Mouse (Mus musculus) heart, embryonic 15.5 days (tissue): Measurements from ENCODE around the gene Atp8a2. TPM values are rescaled to one million over a fixed set of nuclear protein-coding genes. Genes with fewer than 3 reads are reported as not detected.
"Not testable (repeated sequence)": the region's sequence is repeated elsewhere in the genome, so short reads cannot be mapped to it uniquely, and the experiment has no call there.

Experiments used
- ATAC-seq: fragments of 200-750 bp; cut with Nextera tagmentation; replicated peaks from 2 replicates; pipeline ENCODE4 v1.8.0; 2017; ENCODE audit warnings: low read depth, moderate TSS enrichment; ENCODE audit not compliant: insufficient number of reproducible peaks, insufficient read depth, low FRiP score
- H3K27ac ChIP-seq: fragments of 300-500 bp; sonication (generic); 2 replicates; pipeline ENCODE4 v1.5.1; 2015; ENCODE audit warnings: mild to moderate bottlenecking, inconsistent platforms
- H3K27me3 ChIP-seq: fragments of 300-500 bp; sonication (generic); 2 replicates; pipeline ENCODE4 v1.6.1; 2015; ENCODE audit warnings: inconsistent platforms
- H3K36me3 ChIP-seq: fragments of 300-500 bp; sonication (generic); 2 replicates; pipeline ENCODE4 v1.6.1; 2015; ENCODE audit warnings: mild to moderate bottlenecking, inconsistent platforms
- H3K4me1 ChIP-seq: fragments of 300-500 bp; sonication (generic); replicated peaks from 2 replicates; pipeline ENCODE4 v1.6.1; 2015; ENCODE audit warnings: inconsistent platforms
- H3K4me2 ChIP-seq: fragments of 300-500 bp; sonication (generic); 2 replicates; pipeline ENCODE4 v1.6.1; 2015; ENCODE audit warnings: inconsistent platforms, mild to moderate bottlenecking, moderate library complexity
- H3K4me3 ChIP-seq: fragments of 300-500 bp; sonication (generic); 2 replicates; pipeline ENCODE4 v1.5.1; 2015; ENCODE audit warnings: mild to moderate bottlenecking, inconsistent platforms
- H3K9ac ChIP-seq: fragments of 300-500 bp; sonication (generic); 2 replicates; pipeline ENCODE4 v1.6.1; 2015; ENCODE audit warnings: mild to moderate bottlenecking, inconsistent platforms
- H3K9me3 ChIP-seq: fragments of 300-500 bp; sonication (generic); replicated peaks from 2 replicates; pipeline ENCODE4 v1.6.1; 2016; ENCODE audit warnings: inconsistent platforms
- WGBS: fragments of 180-500 bp; shearing (Covaris S2); methylation state at CpG from one replicate; pipeline ENCODE4 v1.1.7; 2015; ENCODE audit warnings: mixed read lengths; 5-methylcytosine and 5-hydroxymethylcytosine counted together
- polyA plus RNA-seq: library from polyadenylated mRNA; unstranded; fragments of >200 nt; fragmentation: Nextera tagmentation; extraction: Ambion mirVana; gene quantifications from 2 replicates; pipeline ENCODE4 v1.2.1, GENCODE M21; 2015

Atp8a2 gene
- polyA plus RNA-seq, 1 experiment from 2014 or later: 6.1 TPM

- 56% methylated on average over 14 of the region's 14 CpGs for WGBS
- Histone ChIP-seq H3K36me3 (no peaks in the 10 kb centered on the region), H3K4me3 (no peak overlapping the region), H3K9ac (no peak overlapping the region), H3K27ac (no peak overlapping the region), H3K9me3 (no peaks in the 10 kb centered on the region), H3K27me3 (no peaks in the 10 kb centered on the region), H3K4me2 (no peak overlapping the region), H3K4me1 (peaks cover 7% of the 10 kb centered on the region; the same call in 1 of the 2 replicates)
- ATAC-seq: no peak
Measured at GRCm38 (mm10) chr14:59839951-59840720, 356.8 kb downstream of the Atp8a2 start.

- H3K27ac ChIP-seq, H3K4me1 ChIP-seq, H3K27me3 ChIP-seq, H3K36me3 ChIP-seq, ATAC-seq, H3K9me3 ChIP-seq, H3K4me3 ChIP-seq, H3K4me2 ChIP-seq, H3K9ac ChIP-seq: not testable (repeated sequence)
- WGBS: 85% methylated on average over 1 of the region's 3 CpGs
Measured at GRCm38 (mm10) chr14:59838446-59839259, 358.3 kb downstream of the Atp8a2 start.

GRCm38 (mm10) chr14:59837691-59838241 lies 359.2 kb downstream of the Atp8a2 start:
- H3K9ac ChIP-seq, H3K27ac ChIP-seq, H3K27me3 ChIP-seq, H3K9me3 ChIP-seq, H3K4me3 ChIP-seq, H3K36me3 ChIP-seq, H3K4me2 ChIP-seq, H3K4me1 ChIP-seq, ATAC-seq: not testable (repeated sequence)
- no CpG with 5 or more reads among the region's 3 CpGs for WGBS

- no peaks in the 10 kb centered on the region for H3K36me3 ChIP-seq
- H3K4me2 ChIP-seq: no peak overlapping the region
- 52% methylated on average over 10 of the region's 10 CpGs for WGBS
- no peak overlapping the region for H3K4me3 ChIP-seq
- H3K9ac ChIP-seq: no peak overlapping the region
- no peak overlapping the region for H3K27ac ChIP-seq
- peaks cover 7% of the 10 kb centered on the region; the same call in 1 of the 2 replicates for H3K4me1 ChIP-seq
- ATAC-seq: no peak
- H3K9me3 ChIP-seq: no peaks in the 10 kb centered on the region
- no peaks in the 10 kb centered on the region for H3K27me3 ChIP-seq
Measured at GRCm38 (mm10) chr14:59836876-59837543, 360.0 kb downstream of the Atp8a2 start.

- no peak overlapping the region for H3K9ac ChIP-seq
- H3K27me3 ChIP-seq: no peaks in the 10 kb centered on the region
- 78% methylated on average over 5 of the region's 5 CpGs for WGBS
- H3K4me2 ChIP-seq: no peak overlapping the region
- H3K27ac ChIP-seq: no peak overlapping the region
- no peak for ATAC-seq
- H3K9me3 ChIP-seq: no peaks in the 10 kb centered on the region
- H3K36me3 ChIP-seq: no peaks in the 10 kb centered on the region
- no peak overlapping the region for H3K4me3 ChIP-seq
- H3K4me1 ChIP-seq: peaks cover 3% of the 10 kb centered on the region; the same call in 1 of the 2 replicates
Measured at GRCm38 (mm10) chr14:59829580-59829979, 367.4 kb downstream of the Atp8a2 start.

GRCm38 (mm10) chr14:59827409-59827808 lies 369.6 kb downstream of the Atp8a2 start:
- no peak for ATAC-seq
- 47% methylated on average over 5 of the region's 5 CpGs for WGBS

GRCm38 (mm10) chr14:59820115-59820419 lies 376.9 kb downstream of the Atp8a2 start:
- no peak overlapping the region for H3K9ac ChIP-seq
- H3K9me3 ChIP-seq: no peaks in the 10 kb centered on the region
- ATAC-seq: no peak
- no peak overlapping the region for H3K4me2 ChIP-seq
- H3K27me3 ChIP-seq: no peaks in the 10 kb centered on the region
- peaks cover 7% of the 10 kb centered on the region; the same call in 1 of the 2 replicates for H3K4me1 ChIP-seq
- H3K27ac ChIP-seq: no peak overlapping the region
- 64% methylated on average over 3 of the region's 3 CpGs for WGBS
- no peak overlapping the region for H3K4me3 ChIP-seq
- H3K36me3 ChIP-seq: no peaks in the 10 kb centered on the region

More at GRCm38 (mm10) chr14:59827409-59827808, 369.6 kb downstream of the Atp8a2 start:
- H3K36me3 ChIP-seq: no peaks in the 10 kb centered on the region
- no peaks in the 10 kb centered on the region for H3K27me3 ChIP-seq
- H3K4me3 ChIP-seq: no peak overlapping the region
- no peak overlapping the region for H3K4me2 ChIP-seq
- H3K4me1 ChIP-seq: peaks cover 5% of the 10 kb centered on the region; the same call in 1 of the 2 replicates
- H3K9me3 ChIP-seq: no peaks in the 10 kb centered on the region
- no peak overlapping the region for H3K9ac ChIP-seq
- H3K27ac ChIP-seq: no peak overlapping the region

GRCm38 (mm10) chr14:59819215-59820114 lies 377.5 kb downstream of the Atp8a2 start:
- WGBS: 54% methylated on average over 5 of the region's 5 CpGs
- ATAC-seq: no peak
- no peak overlapping the region for H3K27ac ChIP-seq

GRCm38 (mm10) chr14:59810316-59810715 lies 386.7 kb downstream of the Atp8a2 start:
- H3K27ac ChIP-seq, H3K4me2 ChIP-seq, H3K4me1 ChIP-seq, H3K4me3 ChIP-seq, H3K9ac ChIP-seq, H3K36me3 ChIP-seq, H3K27me3 ChIP-seq, ATAC-seq, H3K9me3 ChIP-seq: not testable (repeated sequence)
- WGBS: 94% methylated on average over 2 of the region's 2 CpGs

More at GRCm38 (mm10) chr14:59819215-59820114, 377.5 kb downstream of the Atp8a2 start:
- Histone ChIP-seq H3K36me3 (no peaks in the 10 kb centered on the region), H3K4me3 (no peak overlapping the region), H3K4me2 (no peak overlapping the region), H3K9ac (no peak overlapping the region), H3K27me3 (no peaks in the 10 kb centered on the region), H3K4me1 (peaks cover 3% of the 10 kb centered on the region; the same call in 1 of the 2 replicates), H3K9me3 (no peaks in the 10 kb centered on the region)

- Histone ChIP-seq H3K36me3 (no peaks in the 10 kb centered on the region), H3K4me2 (no peak overlapping the region), H3K4me1 (no peaks in the 10 kb centered on the region), H3K9me3 (no peaks in the 10 kb centered on the region), H3K9ac (no peak overlapping the region), H3K27ac (no peak overlapping the region), H3K27me3 (no peaks in the 10 kb centered on the region), H3K4me3 (no peak overlapping the region)
- no peak for ATAC-seq
- 84% methylated on average over 4 of the region's 4 CpGs for WGBS
Measured at GRCm38 (mm10) chr14:59809790-59810189, 387.2 kb downstream of the Atp8a2 start.
